Mouse (Mus musculus): ENCODE data around the gene BC048671.

DNA sequence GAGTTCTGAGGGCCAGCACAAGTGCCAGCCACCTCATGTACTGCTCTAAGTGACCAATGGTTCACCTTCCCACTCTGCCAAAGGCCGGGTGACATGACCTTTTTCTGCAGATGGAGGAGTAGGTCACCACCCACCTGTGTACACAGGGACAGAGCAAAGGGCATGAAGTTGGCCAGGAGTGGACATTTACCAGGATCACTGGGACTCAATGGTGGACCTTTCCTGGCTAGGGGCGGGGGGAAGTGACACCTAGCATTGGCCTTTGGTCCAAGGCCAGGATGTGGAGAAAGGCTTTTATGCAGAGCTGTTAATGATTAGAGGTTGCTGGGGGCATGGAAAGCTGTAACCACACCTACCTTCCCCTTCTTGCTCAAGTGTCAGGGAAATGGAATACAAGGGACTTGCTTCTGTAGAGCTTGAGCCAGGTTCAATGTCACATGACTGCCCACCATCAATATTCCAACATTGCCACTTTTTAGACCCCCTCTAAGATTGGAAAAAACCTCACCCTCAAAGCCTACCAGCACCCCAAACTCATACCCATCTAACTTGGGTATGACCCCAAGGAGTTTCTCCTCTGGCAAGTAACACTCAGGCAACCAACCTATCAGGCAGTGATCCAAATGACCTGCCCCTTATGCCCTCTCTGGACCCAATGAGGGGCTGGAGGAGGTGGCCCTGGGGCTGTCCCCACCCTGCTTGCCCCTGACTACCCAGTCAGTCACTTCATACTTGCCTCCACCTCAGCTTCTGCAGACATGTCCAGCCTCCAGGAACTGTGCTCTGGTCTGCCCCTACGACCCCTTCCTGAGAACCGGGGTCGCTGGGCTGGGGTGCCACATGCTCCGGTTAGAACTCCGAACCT is 31.8 kb downstream of the BC048671 start, which contains the start of gene Uroc1:
- TF ChIP-seq MAFK (IDR thresholded peaks at IDR 0.05; ENCODE audit: insufficient replicate concordance, low read length) (no peak), CTCF (conservative IDR thresholded peaks at IDR 0.05 in 1 of 2, IDR thresholded peaks at IDR 0.05 in 1 of 2; ENCODE audit: low read depth in 2 of 2, low read length in 2 of 2) (no peak), SIN3A (IDR thresholded peaks at IDR 0.05; ENCODE audit: low read length) (no peak), CHD2 (IDR thresholded peaks at IDR 0.05; ENCODE audit: low read length) (no peak), CHD1 (IDR thresholded peaks at IDR 0.05; ENCODE audit: low read depth, low read length) (no peak), RAD21 (IDR thresholded peaks at IDR 0.05; ENCODE audit: low read depth, low read length) (no peak), MEF2A (IDR thresholded peaks at IDR 0.05; ENCODE audit: borderline replicate concordance, low read depth, low read length) (no peak)

Measured in CH12.LX (cell line).